ENCODE assay signal across 13 mouse cellular contexts in the genomic region with DNA sequence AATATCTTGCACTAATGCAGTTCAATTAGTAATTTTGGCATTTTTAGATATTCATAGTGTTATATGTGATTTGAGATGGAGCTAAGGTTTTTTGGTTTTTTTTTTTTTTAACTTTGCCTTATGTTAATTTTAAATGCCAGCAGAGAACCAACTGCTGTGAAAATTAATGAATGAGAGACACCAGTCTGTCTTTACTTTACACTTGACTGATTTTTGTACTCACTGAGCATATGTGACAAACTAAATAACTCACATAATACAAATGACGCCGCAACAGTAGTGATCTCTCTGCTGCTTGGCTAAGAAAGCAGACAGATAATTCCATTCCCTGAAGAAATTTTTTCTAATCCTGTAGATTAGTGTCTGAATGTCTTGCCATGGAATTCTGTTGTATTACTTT.
"Had no signal": no experiment of that assay in that cellular context is flagged by ENCODE, and none has a peak within 500 bp of the region (broad histone marks: within the 10 kb centered on the region; RNA-seq: fewer than 3 reads in every experiment).

No protein-coding gene starts in this region.

- H3K27me3 ChIP-seq: limb, embryonic 15.5 days; liver, embryonic 13.5 days; lung, embryonic 15.5 days; megakaryocyte, embryonic 14.5 days; midbrain, embryonic 12.5 days; neural tube, embryonic 13.5 days had no signal

- H3K4me2 ChIP-seq: limb, embryonic 15.5 days; liver, embryonic 13.5 days; lung, embryonic 15.5 days; midbrain, embryonic 12.5 days; neural tube, embryonic 13.5 days had no signal

- H3K4me1 ChIP-seq: limb, embryonic 15.5 days; liver, embryonic 13.5 days; lung, embryonic 15.5 days; megakaryocyte, embryonic 14.5 days; midbrain, embryonic 12.5 days; neural tube, embryonic 13.5 days had no signal

- H3K27ac ChIP-seq: left cerebral cortex, adult 2 months; limb, embryonic 15.5 days; liver, embryonic 13.5 days; lung, embryonic 15.5 days; macrophage; midbrain, embryonic 12.5 days; neural tube, embryonic 13.5 days; stomach, postnatal 0 days had no signal

- H3K4me3 ChIP-seq: left cerebral cortex, adult 2 months; limb, embryonic 15.5 days; liver, embryonic 13.5 days; lung, embryonic 15.5 days; megakaryocyte, embryonic 14.5 days; midbrain, embryonic 12.5 days; neural tube, embryonic 13.5 days had no signal

- H3K9ac ChIP-seq: limb, embryonic 15.5 days; liver, embryonic 13.5 days; liver, postnatal 0 days; lung, embryonic 15.5 days; midbrain, embryonic 12.5 days; neural tube, embryonic 13.5 days had no signal

- DNase-seq: kidney, postnatal 25 days; liver, embryonic 13.5 days; liver, postnatal 0 days; lung, postnatal 14 days; thymus, postnatal 4 days had no signal

- H3K9me3 ChIP-seq: limb, embryonic 15.5 days; liver, embryonic 13.5 days; lung, embryonic 15.5 days; megakaryocyte, embryonic 14.5 days; midbrain, embryonic 12.5 days; neural tube, embryonic 13.5 days had no signal

- ATAC-seq: liver, postnatal 0 days had no signal

- H3K36me3 ChIP-seq: limb, embryonic 15.5 days; liver, embryonic 13.5 days; lung, embryonic 15.5 days; midbrain, embryonic 12.5 days; neural tube, embryonic 13.5 days had no signal
